Comparison of ENCODE assay signal across 27 mouse cellular contexts in genomic region chr11:112270911-112271310, GRCm38 (mm10).
A peak's percentile ranks its signal among the peaks of the same experiment; 100 is the strongest.
DNase-seq lines count a peak whose midpoint lies in the region; ATAC-seq and TF ChIP-seq lines count a peak whose summit lies in the region.
"Had no signal": no experiment of that assay in that cellular context is flagged by ENCODE, and none has a peak within 500 bp of the region (broad histone marks: within the 10 kb centered on the region; RNA-seq: fewer than 3 reads in every experiment).

No protein-coding gene starts in this region.

- no peaks in the 10 kb centered on the region for H3K36me3 ChIP-seq in kidney, adult 2 months (ENCODE audit: control insufficient read depth, insufficient read depth, low read length)
- no peaks in the 10 kb centered on the region for H3K36me3 ChIP-seq in midbrain, embryonic 11.5 days (ENCODE audit: control insufficient read depth, insufficient read depth, low read length)
- H3K36me3 ChIP-seq in midbrain, embryonic 14.5 days (ENCODE audit: control insufficient read depth, insufficient read depth, low read length), result no peaks in the 10 kb centered on the region
- H3K36me3 ChIP-seq: forebrain, embryonic 10.5 days; G1E; heart, embryonic 10.5 days; heart, embryonic 13.5 days had no signal

- no peak overlapping the region for H3K4me2 ChIP-seq in midbrain, embryonic 11.5 days
- no peak overlapping the region for H3K4me2 ChIP-seq in midbrain, embryonic 14.5 days (ENCODE audit: low read length)
- H3K4me2 ChIP-seq: forebrain, embryonic 13.5 days; heart, embryonic 13.5 days; hindbrain, embryonic 14.5 days had no signal

- H3K27ac ChIP-seq in kidney, adult 2 months (ENCODE audit: insufficient read depth, low read depth, low read length), result no peak overlapping the region
- H3K27ac ChIP-seq in midbrain, embryonic 11.5 days (ENCODE audit: low read depth, low read length), result no peak overlapping the region
- H3K27ac ChIP-seq in midbrain, embryonic 14.5 days (replicated peaks; ENCODE audit: low read depth, low read length), result no peak overlapping the region
- H3K27ac ChIP-seq: forebrain, embryonic 10.5 days; forebrain, embryonic 13.5 days; gastrocnemius, adult 2 months; heart, adult 2 months; heart, embryonic 10.5 days; heart, embryonic 13.5 days; hindbrain, embryonic 14.5 days had no signal

- WGBS in kidney, adult 2 months, result 78% methylated on average over 5 of the region's 5 CpGs
- 88% methylated on average over 5 of the region's 5 CpGs for WGBS in midbrain, embryonic 11.5 days
- 93% methylated on average over 5 of the region's 5 CpGs for WGBS in midbrain, embryonic 14.5 days

- no peaks in the 10 kb centered on the region for H3K4me1 ChIP-seq in kidney, adult 2 months (ENCODE audit: control insufficient read depth, insufficient read depth, low read length)
- no peaks in the 10 kb centered on the region for H3K4me1 ChIP-seq in midbrain, embryonic 11.5 days (ENCODE audit: control insufficient read depth, insufficient read depth, low read length)
- H3K4me1 ChIP-seq in midbrain, embryonic 14.5 days (ENCODE audit: control insufficient read depth, insufficient read depth, low read length), result no peaks in the 10 kb centered on the region
- H3K4me1 ChIP-seq: forebrain, embryonic 10.5 days; forebrain, embryonic 13.5 days; heart, embryonic 10.5 days; heart, embryonic 13.5 days had no signal

- TF ChIP-seq CTCF in kidney, adult 2 months (conservative IDR thresholded peaks at IDR 0.05; ENCODE audit: insufficient read depth, insufficient read length, low read depth, low read length), result no peak

- no peak overlapping the region for H3K4me3 ChIP-seq in kidney, adult 2 months (ENCODE audit: insufficient read depth, low read depth, low read length)
- no peak overlapping the region for H3K4me3 ChIP-seq in midbrain, embryonic 11.5 days (ENCODE audit: low read depth, low read length)
- no peak overlapping the region for H3K4me3 ChIP-seq in midbrain, embryonic 14.5 days (replicated peaks; ENCODE audit: low read depth, low read length)
- H3K4me3 ChIP-seq: forebrain, embryonic 10.5 days; forebrain, embryonic 13.5 days; gastrocnemius, adult 2 months; heart, adult 2 months; heart, embryonic 10.5 days; heart, embryonic 13.5 days had no signal

- H3K27me3 ChIP-seq in kidney, adult 2 months (replicated peaks; ENCODE audit: control insufficient read depth, insufficient read depth, low read length), result no peaks in the 10 kb centered on the region
- H3K27me3 ChIP-seq in midbrain, embryonic 11.5 days (ENCODE audit: control insufficient read depth, insufficient read depth, low read length), result no peaks in the 10 kb centered on the region
- H3K27me3 ChIP-seq in midbrain, embryonic 14.5 days (ENCODE audit: control insufficient read depth, insufficient read depth, low read length), result no peaks in the 10 kb centered on the region
- H3K27me3 ChIP-seq: CH12.LX; forebrain, embryonic 13.5 days; heart, embryonic 13.5 days had no signal

- peak; percentile 1 for DNase-seq in kidney, adult 2 months
- DNase-seq in kidney, postnatal 4 days, result no peak
- peak; percentile 33 for DNase-seq in midbrain, embryonic 11.5 days (ENCODE audit: low spot score, missing footprints)
- DNase-seq in midbrain, embryonic 14.5 days, result no peak
- peak; percentile 8 for DNase-seq in lung, postnatal 25 days (ENCODE audit: low spot score)
- DNase-seq in layer of hippocampus, adult 9-10 months (ENCODE audit: low spot score), result no peak
- DNase-seq in embryo, embryonic 10 days (ENCODE audit: low spot score), result no peak
- DNase-seq: adrenal gland, adult 2 months; adrenal gland, postnatal 14 days; B cell, adult 2 months; cerebellum, adult 11 months; cerebellum, adult 2 months; cerebellum, adult 9-11 months; cerebellum, postnatal 25 days; gastrocnemius, adult 2 months; gastrocnemius, postnatal 14 days; heart, adult 2 months; heart, postnatal 14 days; heart, postnatal 4 days had no signal

- no peak overlapping the region for H3K9ac ChIP-seq in midbrain, embryonic 11.5 days (ENCODE audit: low read length)
- H3K9ac ChIP-seq in midbrain, embryonic 14.5 days (replicated peaks; ENCODE audit: low read length), result no peak overlapping the region
- H3K9ac ChIP-seq: forebrain, embryonic 13.5 days; heart, embryonic 13.5 days; hindbrain, embryonic 14.5 days had no signal

- no peak for TF ChIP-seq POLR2A in kidney, adult 2 months (IDR thresholded peaks at IDR 0.05; ENCODE audit: low read depth, low read length)

- no peaks in the 10 kb centered on the region for H3K9me3 ChIP-seq in midbrain, embryonic 11.5 days (ENCODE audit: control insufficient read depth, low read length)
- no peaks in the 10 kb centered on the region for H3K9me3 ChIP-seq in midbrain, embryonic 14.5 days (ENCODE audit: control insufficient read depth, low read length)
- H3K9me3 ChIP-seq: forebrain, embryonic 10.5 days; forebrain, embryonic 13.5 days; heart, embryonic 10.5 days; heart, embryonic 13.5 days had no signal

- ATAC-seq in midbrain, embryonic 11.5 days (ENCODE audit: low FRiP score), result no peak
- ATAC-seq in midbrain, embryonic 14.5 days (ENCODE audit: low FRiP score, low TSS enrichment), result no peak
- ATAC-seq: forebrain, embryonic 13.5 days; forebrain, embryonic 16.5 days had no signal

Comparison
In these comparisons a context has a peak if more than half of its experiments do, and no peak if none do; other contexts are left out.
1. DNase-seq: peak in kidney, adult 2 months (single experiment), midbrain, embryonic 11.5 days (single experiment) and lung, postnatal 25 days (single experiment); none in kidney, postnatal 4 days (0 of 2), midbrain, embryonic 14.5 days (single experiment), layer of hippocampus, adult 9-10 months (single experiment) and embryo, embryonic 10 days (single experiment).